Comparison of ENCODE assay signal across 15 mouse cellular contexts in the genomic region with DNA sequence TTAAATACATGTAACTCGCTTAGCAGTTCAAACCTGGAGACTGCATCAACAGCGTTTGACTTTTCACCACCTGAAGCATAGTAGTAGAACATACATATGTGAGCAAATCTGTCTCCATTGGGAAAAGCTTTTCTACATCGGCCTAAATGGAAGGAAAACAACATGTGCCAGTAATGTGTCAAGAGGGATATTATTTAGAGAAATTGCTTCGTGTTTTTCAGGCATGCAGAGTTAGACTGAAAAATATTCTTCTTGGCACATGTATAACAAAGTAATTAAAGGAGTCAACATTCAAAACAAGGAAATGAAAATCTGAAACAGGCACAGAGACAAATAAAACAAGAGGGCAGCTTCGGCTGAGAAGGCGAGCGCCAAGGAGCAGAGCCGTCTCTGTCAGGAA.
"Had no signal": no experiment of that assay in that cellular context is flagged by ENCODE, and none has a peak within 500 bp of the region (broad histone marks: within the 10 kb centered on the region; RNA-seq: fewer than 3 reads in every experiment).

No protein-coding gene starts in this region.

- H3K27ac ChIP-seq: layer of hippocampus, adult 2 months; limb, embryonic 12.5 days; liver, embryonic 13.5 days; lung, embryonic 15.5 days; macrophage; midbrain, embryonic 15.5 days; neural tube, embryonic 12.5 days; stomach, embryonic 15.5 days had no signal

- H3K9me3 ChIP-seq: limb, embryonic 12.5 days; liver, embryonic 13.5 days; lung, embryonic 15.5 days; megakaryocyte, embryonic 14.5 days; midbrain, embryonic 15.5 days; neural tube, embryonic 12.5 days; stomach, embryonic 15.5 days had no signal

- H3K4me1 ChIP-seq: limb, embryonic 12.5 days; liver, embryonic 13.5 days; megakaryocyte, embryonic 14.5 days; stomach, embryonic 15.5 days had no signal

- H3K36me3 ChIP-seq: limb, embryonic 12.5 days; liver, embryonic 13.5 days; lung, embryonic 15.5 days; midbrain, embryonic 15.5 days; neural tube, embryonic 12.5 days; stomach, embryonic 15.5 days had no signal

- H3K4me3 ChIP-seq: layer of hippocampus, adult 2 months; limb, embryonic 12.5 days; liver, embryonic 13.5 days; lung, embryonic 15.5 days; megakaryocyte, embryonic 14.5 days; midbrain, embryonic 15.5 days; neural tube, embryonic 12.5 days; stomach, embryonic 15.5 days had no signal

- ATAC-seq: liver, postnatal 0 days; midbrain, embryonic 15.5 days had no signal

- H3K9ac ChIP-seq: limb, embryonic 12.5 days; liver, embryonic 13.5 days; liver, postnatal 0 days; lung, embryonic 15.5 days; midbrain, embryonic 15.5 days; neural tube, embryonic 12.5 days; stomach, embryonic 15.5 days had no signal

- H3K4me2 ChIP-seq: limb, embryonic 12.5 days; liver, embryonic 13.5 days; lung, embryonic 15.5 days; midbrain, embryonic 11.5 days; midbrain, embryonic 15.5 days; neural tube, embryonic 12.5 days; stomach, embryonic 15.5 days had no signal

- DNase-seq: liver; liver, embryonic 13.5 days; liver, postnatal 0 days; lung, postnatal 14 days; right cerebral cortex, postnatal 14 days; thymus, postnatal 36 days had no signal

- H3K27me3 ChIP-seq: limb, embryonic 12.5 days; liver, embryonic 13.5 days; lung, embryonic 15.5 days; megakaryocyte, embryonic 14.5 days; midbrain, embryonic 15.5 days; neural tube, embryonic 12.5 days; stomach, embryonic 15.5 days had no signal
